Mouse (Mus musculus) kidney, embryonic 15.5 days (tissue): Measurements from ENCODE around the gene Fam168a. TPM values are rescaled to one million over a fixed set of nuclear protein-coding genes. Genes with fewer than 3 reads are reported as not detected.

Source experiments
- ATAC-seq: fragments of 200-750 bp; cut with Nextera tagmentation; replicated peaks from 2 replicates; pipeline ENCODE4 v1.8.0; 2017; ENCODE audit warnings: moderate TSS enrichment; ENCODE audit not compliant: low FRiP score
- H3K27ac ChIP-seq: fragments of 300-500 bp; sonication (generic); 2 replicates; pipeline ENCODE4 v1.5.1; 2015; ENCODE audit warnings: mild to moderate bottlenecking, inconsistent platforms
- H3K27me3 ChIP-seq: fragments of 300-500 bp; sonication (generic); 2 replicates; pipeline ENCODE4 v1.6.1; 2015; ENCODE audit warnings: inconsistent platforms
- H3K36me3 ChIP-seq: fragments of 300-500 bp; sonication (generic); 2 replicates; pipeline ENCODE4 v1.6.1; 2015; ENCODE audit warnings: inconsistent platforms
- H3K4me1 ChIP-seq: fragments of 300-500 bp; sonication (generic); 2 replicates; pipeline ENCODE4 v1.6.1; 2015; ENCODE audit warnings: inconsistent platforms
- H3K4me2 ChIP-seq: fragments of 300-500 bp; sonication (generic); 2 replicates; pipeline ENCODE4 v1.6.1; 2015; ENCODE audit warnings: moderate library complexity, mild to moderate bottlenecking, inconsistent platforms
- H3K4me3 ChIP-seq: fragments of 300-500 bp; sonication (generic); replicated peaks from 2 replicates; pipeline ENCODE4 v1.5.1; 2015; ENCODE audit warnings: mild to moderate bottlenecking, inconsistent platforms
- H3K9ac ChIP-seq: fragments of 300-500 bp; sonication (generic); 2 replicates; pipeline ENCODE4 v1.6.1; 2015; ENCODE audit warnings: mild to moderate bottlenecking, inconsistent platforms
- H3K9me3 ChIP-seq: fragments of 300-500 bp; sonication (generic); replicated peaks from 2 replicates; pipeline ENCODE4 v1.6.1; 2016; ENCODE audit warnings: inconsistent platforms
- WGBS: fragments of 180-500 bp; shearing (Covaris S2); methylation state at CpG from one replicate; pipeline ENCODE4 v1.1.7; 2015; ENCODE audit warnings: mixed read lengths; 5-methylcytosine and 5-hydroxymethylcytosine counted together
- microRNA-seq: library from miRNA; unstranded; fragments of <30 nt; microRNA quantifications from one replicate; pipeline ENCODE4, GENCODE M21; 2016
- polyA plus RNA-seq: library from polyadenylated mRNA; unstranded; fragments of >200 nt; fragmentation: Nextera tagmentation; extraction: Ambion mirVana; gene quantifications from 2 replicates; pipeline ENCODE4 v1.2.1, GENCODE M21; 2015

The Fam168a gene
- polyA plus RNA-seq, 1 experiment from 2014 or later, result 46.1 TPM

DNA sequence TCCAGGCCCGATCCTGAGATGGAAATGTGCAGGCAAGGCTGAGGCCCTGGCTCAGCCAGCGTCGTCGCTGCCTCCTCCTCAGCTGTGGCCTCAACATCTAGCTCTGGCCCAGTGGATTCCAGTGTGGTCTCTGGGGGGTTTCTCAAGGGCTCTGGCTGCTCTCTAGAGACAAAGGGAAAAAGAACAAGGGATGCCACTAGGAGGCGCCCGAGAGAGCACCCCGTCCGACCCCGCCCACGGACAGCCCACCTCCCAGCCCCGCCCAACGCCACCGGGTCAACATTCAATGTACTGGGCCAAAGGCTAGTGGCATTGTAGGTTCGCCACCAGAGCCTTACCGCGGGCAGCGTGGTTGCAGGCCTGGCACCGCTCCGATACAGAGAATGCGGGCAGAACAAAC, 173.2 kb downstream of the Fam168a start:
- WGBS, result 24% methylated on average over 20 of the region's 20 CpGs
- ATAC-seq, result 0 out of 2 replicates have a peak, but pooled peaks have one; percentile 14
- H3K27ac ChIP-seq, result no peak overlapping the region
- H3K27me3 ChIP-seq, result no peaks in the 10 kb centered on the region
- H3K9me3 ChIP-seq, result no peaks in the 10 kb centered on the region
- H3K36me3 ChIP-seq, result peaks cover 97% of the 10 kb centered on the region
- no peak overlapping the region for H3K9ac ChIP-seq
- H3K4me2 ChIP-seq, result no peak overlapping the region
- peaks cover 10% of the 10 kb centered on the region; the same call in 1 of the 2 replicates for H3K4me1 ChIP-seq
- H3K4me3 ChIP-seq, result no peak overlapping the region

DNA sequence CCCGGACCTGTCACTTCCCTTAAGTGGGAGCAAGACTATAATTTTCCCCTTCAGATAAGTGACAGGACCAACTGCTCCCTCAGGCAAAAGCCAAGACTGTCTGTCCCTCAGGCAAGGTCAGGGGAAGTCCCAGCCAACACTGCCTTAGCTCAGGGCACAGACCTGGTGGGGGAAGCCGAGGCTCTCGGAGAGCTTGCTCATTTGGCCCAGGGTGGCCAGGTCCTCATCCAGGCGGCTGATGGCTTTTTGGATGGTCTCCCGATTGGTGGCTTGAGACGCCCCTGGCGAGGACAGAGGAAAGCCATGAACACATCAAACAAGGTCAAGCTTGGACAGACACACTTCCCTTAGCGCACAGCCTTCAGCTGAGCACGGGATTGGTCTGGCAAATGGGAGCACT, 175.1 kb downstream of the Fam168a start:
- H3K9ac ChIP-seq, result no peak overlapping the region
- peaks cover 94% of the 10 kb centered on the region for H3K36me3 ChIP-seq
- no peak for ATAC-seq
- no peak overlapping the region for H3K4me3 ChIP-seq
- H3K27me3 ChIP-seq, result no peaks in the 10 kb centered on the region
- H3K9me3 ChIP-seq, result no peaks in the 10 kb centered on the region
- 82% methylated on average over 9 of the region's 9 CpGs for WGBS
- H3K4me1 ChIP-seq, result peaks cover 4% of the 10 kb centered on the region; the same call in 1 of the 2 replicates
- H3K27ac ChIP-seq, result no peak overlapping the region
- H3K4me2 ChIP-seq, result no peak overlapping the region

DNA sequence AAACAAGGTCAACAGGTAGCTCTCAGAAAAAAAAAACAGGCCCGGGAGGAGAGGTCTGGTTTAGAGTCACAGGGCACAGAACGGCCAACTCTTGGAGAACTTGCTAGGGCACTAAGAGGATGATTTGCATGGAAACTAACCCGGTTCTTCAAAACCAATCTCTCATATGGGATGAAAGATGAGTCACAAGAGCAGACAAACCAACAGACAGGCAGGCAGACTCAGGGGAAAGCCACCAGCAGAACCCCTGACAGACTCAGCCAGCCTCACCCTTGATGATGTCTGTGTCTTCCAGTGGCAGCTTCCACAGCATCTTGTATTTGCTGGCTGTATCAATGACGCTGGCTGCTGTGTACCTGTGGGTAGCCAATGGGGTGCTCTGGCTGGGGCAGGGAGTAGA, 175.5 kb downstream of the Fam168a start:
- no peaks in the 10 kb centered on the region for H3K9me3 ChIP-seq
- peaks cover 90% of the 10 kb centered on the region for H3K36me3 ChIP-seq
- WGBS, result 91% methylated on average over 4 of the region's 4 CpGs
- no peak overlapping the region for H3K4me2 ChIP-seq
- no peak for ATAC-seq
- peaks cover 3% of the 10 kb centered on the region; the same call in 1 of the 2 replicates for H3K4me1 ChIP-seq
- H3K27ac ChIP-seq, result no peak overlapping the region
- no peak overlapping the region for H3K4me3 ChIP-seq
- no peaks in the 10 kb centered on the region for H3K27me3 ChIP-seq
- H3K9ac ChIP-seq, result no peak overlapping the region

GRCm38 (mm10) chr7:100884460-100884859, 178.0 kb downstream of the Fam168a start:
- 95% methylated on average over 4 of the region's 4 CpGs for WGBS
- Histone ChIP-seq H3K4me2 (no peak overlapping the region), H3K9ac (no peak overlapping the region), H3K27me3 (no peaks in the 10 kb centered on the region), H3K4me1 (peaks cover 3% of the 10 kb centered on the region; the same call in 1 of the 2 replicates), H3K9me3 (no peaks in the 10 kb centered on the region), H3K27ac (no peak overlapping the region), H3K36me3 (peaks cover 87% of the 10 kb centered on the region), H3K4me3 (no peak overlapping the region)
- no peak for ATAC-seq

- Histone ChIP-seq H3K9ac (no peak overlapping the region), H3K27ac (no peak overlapping the region), H3K27me3 (no peaks in the 10 kb centered on the region), H3K4me2 (no peak overlapping the region), H3K4me3 (no peak overlapping the region), H3K4me1 (no peaks in the 10 kb centered on the region), H3K9me3 (no peaks in the 10 kb centered on the region), H3K36me3 (peaks cover 82% of the 10 kb centered on the region)
- WGBS, result 30% methylated on average over 3 of the region's 3 CpGs
- ATAC-seq, result no peak
These were observed 180.1 kb downstream of the Fam168a start for GRCm38 (mm10) chr7:100886535-100886934.

Small RNAs within 50 kb of the gene (microRNA-seq; reads per million reads assigned to microRNA genes)
- 58.5 reads per million, percentile 51 among the genes with 10 or more reads in this experiment for gene Mir3102

Other genes starting within 250 kb of the Fam168a start
- 0.12 and 0.17 TPM in 2 replicates for gene Ucp3, start 233.6 kb upstream of the Fam168a start, polyA plus RNA-seq
- 191 and 221 TPM in 2 replicates for gene Ucp2, start 213.3 kb upstream of the Fam168a start, polyA plus RNA-seq
- gene Dnajb13, start 191.7 kb upstream of the Fam168a start, polyA plus RNA-seq, result 0.40 and 0.42 TPM in 2 replicates
- gene Coa4, start 169.6 kb upstream of the Fam168a start, polyA plus RNA-seq, result 23.3 and 24.9 TPM in 2 replicates
- 102 and 105 TPM in 2 replicates for gene Rab6a, start 99.2 kb upstream of the Fam168a start, polyA plus RNA-seq
- gene Mrpl48, start 98.3 kb upstream of the Fam168a start, polyA plus RNA-seq, result 81.2 and 92.4 TPM in 2 replicates
- gene Plekhb1, start 44.2 kb upstream of the Fam168a start, polyA plus RNA-seq, result 3.5 and 4.4 TPM in 2 replicates
- 3.8 and 4.9 TPM in 2 replicates for gene Relt, start 156.8 kb downstream of the Fam168a start, polyA plus RNA-seq
- 9.1 and 12.2 TPM in 2 replicates for gene Arhgef17, start 225.5 kb downstream of the Fam168a start, polyA plus RNA-seq